Mouse (Mus musculus) olfactory bulb, adult 2 months (tissue): ENCODE results near the gene Adh6b.

Source experiments
- CTCF ChIP-seq: fragments of 200-500 bp; IDR thresholded peaks from 2 replicates; pipeline ENCODE4 v1.5.1; 2012; ENCODE audit warnings: low read depth, mild to moderate bottlenecking, low read length, moderate library complexity; ENCODE audit not compliant: insufficient read depth
- POLR2A ChIP-seq: fragments of 200-500 bp; IDR thresholded peaks from 2 replicates; pipeline ENCODE4 v1.6.1; 2012; ENCODE audit warnings: mild to moderate bottlenecking, low read depth, low read length, moderate library complexity; ENCODE audit not compliant: insufficient read depth

GRCm38 (mm10) chr3:138358856-138359255 lies 17.3 kb downstream of the Adh6b start:
- no peak for TF ChIP-seq CTCF
- TF ChIP-seq POLR2A: no peak
